Mouse (Mus musculus) embryonic facial prominence, embryonic 14.5 days (tissue): Measurements from ENCODE around the gene Nek7. TPM values are rescaled to one million over a fixed set of nuclear protein-coding genes. Genes with fewer than 3 reads are reported as not detected.

Experiments used
- ATAC-seq: fragments of 200-750 bp; cut with Nextera tagmentation; 2 replicates; pipeline ENCODE4 v1.8.0; 2017; ENCODE audit warnings: low read depth, moderate number of reproducible peaks, moderate TSS enrichment
- DNase-seq: peaks from one replicate; pipeline ENCODE4 v3.0.0-alpha.2; 2015; ENCODE audit warnings: low spot score
- H3K27ac ChIP-seq: fragments of 300-500 bp; sonication (generic); replicated peaks from 2 replicates; pipeline ENCODE4 v1.5.1; 2014; ENCODE audit warnings: low read depth, mild to moderate bottlenecking, low read length, moderate library complexity
- H3K27me3 ChIP-seq: fragments of 300-500 bp; sonication (generic); replicated peaks from 2 replicates; pipeline ENCODE4 v1.6.1; 2014; ENCODE audit warnings: low read length; ENCODE audit not compliant: control insufficient read depth, insufficient read depth
- H3K36me3 ChIP-seq: fragments of 300-500 bp; sonication (generic); 2 replicates; pipeline ENCODE4 v1.6.1; 2014; ENCODE audit warnings: low read length, mixed read lengths; ENCODE audit not compliant: control insufficient read depth, insufficient read depth
- H3K4me1 ChIP-seq: fragments of 300-500 bp; sonication (generic); 2 replicates; pipeline ENCODE4 v1.6.1; 2014; ENCODE audit warnings: antibody characterized with exemption, low read length; ENCODE audit not compliant: control insufficient read depth, insufficient read depth
- H3K4me2 ChIP-seq: fragments of 300-500 bp; sonication (generic); 2 replicates; pipeline ENCODE4 v1.6.1; 2014; ENCODE audit warnings: low read depth, mild to moderate bottlenecking, low read length, moderate library complexity, mixed read lengths
- H3K4me3 ChIP-seq: fragments of 300-500 bp; sonication (generic); 2 replicates; pipeline ENCODE4 v1.5.1; 2014; ENCODE audit warnings: low read depth, mild to moderate bottlenecking, low read length
- H3K9ac ChIP-seq: fragments of 300-500 bp; sonication (generic); 2 replicates; pipeline ENCODE4 v1.6.1; 2014; ENCODE audit warnings: low read depth, mild to moderate bottlenecking, low read length, moderate library complexity, mixed read lengths
- H3K9me3 ChIP-seq: fragments of 300-500 bp; sonication (generic); 2 replicates; pipeline ENCODE4 v1.6.1; 2016; ENCODE audit warnings: low read length; ENCODE audit not compliant: control insufficient read depth
- WGBS: fragments of 180-500 bp; shearing (Covaris S2); extraction: QIAGEN DNeasy Blood & Tissue Kit; methylation state at CpG from one replicate; pipeline ENCODE4 v1.1.7; 2014; 5-methylcytosine and 5-hydroxymethylcytosine counted together
- polyA plus RNA-seq: library from polyadenylated mRNA; unstranded; fragments of >200 nt; fragmentation: Nextera tagmentation; extraction: Ambion mirVana; gene quantifications from 2 replicates; pipeline ENCODE4 v1.2.1, GENCODE M21; 2014

Nek7 gene
- polyA plus RNA-seq, 1 experiment from 2014 or later, result 38.4 TPM

DNA sequence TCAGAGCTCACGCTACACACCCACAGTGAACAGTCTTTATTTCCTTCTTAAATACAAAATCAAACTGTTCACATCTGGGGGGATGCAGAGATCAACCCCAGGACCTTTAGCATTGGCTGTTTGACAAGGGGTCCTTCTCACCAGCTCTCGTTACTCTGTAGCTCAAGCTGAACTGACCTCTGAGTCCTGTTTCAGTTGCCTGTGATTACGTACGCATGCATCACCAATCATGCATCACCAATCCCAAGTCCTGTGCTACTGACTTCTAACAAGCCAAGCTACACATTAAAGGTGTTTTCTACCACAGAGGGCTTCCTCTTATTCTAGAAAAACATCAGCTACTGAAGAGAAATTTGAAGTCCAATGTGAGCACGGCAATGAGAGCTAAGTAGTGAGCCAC is 65.0 kb downstream of the Nek7 start:
- H3K9me3 ChIP-seq, result no peaks in the 10 kb centered on the region
- no peak overlapping the region for H3K27ac ChIP-seq
- H3K4me2 ChIP-seq, result no peak overlapping the region
- H3K4me1 ChIP-seq, result no peaks in the 10 kb centered on the region
- H3K4me3 ChIP-seq, result no peak overlapping the region
- no peak overlapping the region for H3K9ac ChIP-seq
- DNase-seq (no peak), ATAC-seq (no peak)
- 90% methylated on average over 5 of the region's 5 CpGs for WGBS
- no peaks in the 10 kb centered on the region for H3K27me3 ChIP-seq
- H3K36me3 ChIP-seq, result no peaks in the 10 kb centered on the region

DNA sequence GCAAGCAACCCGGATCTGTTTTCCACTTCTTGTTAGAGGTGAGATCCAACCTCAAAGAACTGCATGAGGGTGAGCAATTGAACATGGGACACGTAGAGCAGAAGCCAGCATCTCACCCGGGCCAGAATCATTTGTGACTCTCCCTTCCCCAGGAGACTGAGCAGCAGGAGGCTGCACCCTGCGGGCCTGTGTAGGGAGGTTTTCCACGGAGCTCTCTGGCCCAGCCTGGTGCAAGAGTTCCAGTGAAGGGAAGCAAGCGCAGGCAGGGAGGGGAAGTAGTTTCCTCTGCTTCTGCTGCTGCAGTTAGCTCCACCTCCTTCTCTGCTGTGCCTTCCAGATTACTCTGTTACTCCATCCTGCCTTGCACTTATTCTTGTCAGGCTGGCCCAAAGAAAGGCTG is 69.8 kb downstream of the Nek7 start:
- no peak for ATAC-seq
- H3K4me3 ChIP-seq, result no peak overlapping the region
- no peaks in the 10 kb centered on the region for H3K27me3 ChIP-seq
- no peak overlapping the region for H3K4me2 ChIP-seq
- no peaks in the 10 kb centered on the region for H3K36me3 ChIP-seq
- no peak overlapping the region for H3K9ac ChIP-seq
- no peak overlapping the region for H3K27ac ChIP-seq
- no peaks in the 10 kb centered on the region for H3K4me1 ChIP-seq
- no peak for DNase-seq
- no peaks in the 10 kb centered on the region for H3K9me3 ChIP-seq
- 54% methylated on average over 6 of the region's 6 CpGs for WGBS

DNA sequence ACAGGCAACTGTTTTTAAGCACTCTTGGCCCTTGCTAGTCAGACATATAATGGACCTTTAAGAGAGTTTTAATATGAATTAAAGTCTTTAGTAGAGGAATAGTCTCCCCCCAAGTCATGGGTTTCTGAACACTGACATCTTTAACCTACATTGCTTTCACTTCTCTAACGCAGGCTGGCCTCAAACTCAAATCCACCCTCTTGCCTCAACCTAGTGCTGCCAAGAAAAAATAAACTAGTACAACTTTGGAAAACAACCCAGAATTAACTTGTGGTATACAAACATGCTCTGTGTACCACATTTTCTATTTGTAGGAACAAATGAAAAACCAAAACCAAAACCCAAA is 77.8 kb downstream of the Nek7 start:
- H3K27me3 ChIP-seq, result no peaks in the 10 kb centered on the region
- 78% methylated on average over 1 of the region's 1 CpGs for WGBS

DNA sequence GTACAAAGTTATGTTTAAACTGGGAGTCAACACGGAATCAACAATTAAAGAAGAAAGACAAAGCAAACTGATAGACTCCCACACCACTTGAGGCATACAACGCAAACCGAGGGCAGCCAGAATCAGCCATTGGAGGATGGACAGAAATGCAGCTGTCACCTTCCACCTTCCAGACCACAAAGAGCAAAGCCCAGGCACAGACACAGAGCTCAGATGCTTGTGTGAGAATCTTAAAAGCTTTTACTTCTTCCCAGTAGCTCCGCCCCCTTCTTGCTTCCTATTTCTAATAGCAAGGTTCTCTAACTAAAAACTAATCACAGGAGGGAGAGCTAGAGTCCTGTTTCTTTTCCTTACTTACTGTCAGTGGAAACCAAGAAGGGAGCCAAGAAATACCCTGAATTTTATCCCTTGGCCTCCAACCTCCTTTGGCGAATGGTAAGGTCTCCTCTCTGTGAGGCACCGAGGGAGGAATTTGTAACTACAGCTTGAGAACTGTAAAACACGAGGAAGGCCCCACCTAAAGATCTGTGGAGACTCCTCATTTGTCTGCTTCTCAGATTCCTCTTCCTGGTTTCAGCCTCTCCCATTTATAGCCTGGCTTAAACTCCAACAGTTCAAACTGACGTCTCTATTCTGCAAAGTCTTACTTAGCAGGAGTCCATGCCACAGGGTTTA is 78.3 kb downstream of the Nek7 start:
- H3K27ac ChIP-seq, result peak overlapping the region; percentile 65
- no peaks in the 10 kb centered on the region for H3K36me3 ChIP-seq
- H3K4me3 ChIP-seq, result no peak overlapping the region
- H3K4me1 ChIP-seq, result peaks cover 18% of the 10 kb centered on the region
- H3K27me3 ChIP-seq, result no peaks in the 10 kb centered on the region
- ATAC-seq, result 0 out of 2 replicates have a peak, but pooled peaks have one; percentile 41
- 0 out of 2 replicates have a peak overlapping the region, but pooled peaks have one; percentile 2 for H3K9ac ChIP-seq
- no peak overlapping the region for H3K4me2 ChIP-seq
- DNase-seq, result peak; percentile 71
- H3K9me3 ChIP-seq, result no peaks in the 10 kb centered on the region
- WGBS, result 62% methylated on average over 8 of the region's 8 CpGs

More for the DNA sequence above, 77.8 kb downstream of the Nek7 start:
- no peak for ATAC-seq
- H3K4me3 ChIP-seq, result no peak overlapping the region
- peak overlapping the region; percentile 65 for H3K27ac ChIP-seq
- no peaks in the 10 kb centered on the region for H3K36me3 ChIP-seq
- peak; percentile 7 for DNase-seq
- H3K4me1 ChIP-seq, result peaks cover 18% of the 10 kb centered on the region
- H3K4me2 ChIP-seq, result no peak overlapping the region
- H3K9ac ChIP-seq, result no peak overlapping the region
- H3K9me3 ChIP-seq, result no peaks in the 10 kb centered on the region

DNA sequence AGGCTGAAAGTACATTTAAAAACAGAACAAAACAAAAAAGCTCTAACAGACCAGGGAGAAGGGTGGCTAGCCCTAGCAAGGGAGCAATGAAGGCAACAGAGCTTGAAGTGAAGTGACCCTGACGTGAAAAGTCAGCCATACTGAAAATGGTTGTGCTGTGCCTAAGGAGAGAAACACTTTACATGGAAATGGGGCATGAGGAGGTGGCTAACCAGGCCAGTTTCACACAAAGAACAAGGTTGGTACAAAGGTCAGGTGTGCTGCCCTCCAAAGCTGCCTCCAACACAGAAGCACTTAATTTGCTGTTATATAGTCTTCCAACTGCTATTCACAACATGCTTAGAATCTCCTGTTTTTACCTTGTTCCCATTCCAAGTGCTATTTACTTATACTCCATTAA is 80.2 kb downstream of the Nek7 start:
- Histone ChIP-seq H3K36me3 (no peaks in the 10 kb centered on the region), H3K9ac (no peak overlapping the region), H3K4me3 (no peak overlapping the region), H3K27me3 (no peaks in the 10 kb centered on the region), H3K4me1 (peaks cover 18% of the 10 kb centered on the region), H3K27ac (no peak overlapping the region), H3K9me3 (no peaks in the 10 kb centered on the region), H3K4me2 (no peak overlapping the region)
- no peak for DNase-seq
- WGBS, result 88% methylated on average over 1 of the region's 1 CpGs
- ATAC-seq, result no peak

DNA sequence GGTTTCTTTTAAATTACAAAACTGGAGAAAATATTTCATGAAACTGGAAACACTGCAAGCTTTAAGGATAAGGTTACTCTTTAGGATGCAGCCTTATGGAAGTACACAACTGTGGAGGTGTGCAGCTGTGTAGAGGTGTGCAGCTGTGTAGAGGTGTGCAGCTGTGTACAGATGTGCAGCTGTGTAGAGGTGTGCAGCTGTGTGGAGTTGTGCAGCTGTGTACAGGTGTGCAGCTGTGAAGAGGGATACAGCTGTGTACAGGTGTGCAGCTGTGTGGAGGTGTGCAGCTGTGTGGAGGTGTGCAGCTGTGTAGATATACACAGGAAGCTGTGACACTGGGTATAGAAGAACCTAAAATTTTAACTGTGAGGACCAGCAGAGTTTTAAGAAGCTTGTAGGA is 81.7 kb downstream of the Nek7 start:
- Histone ChIP-seq H3K9ac (no peak overlapping the region), H3K4me1 (peaks cover 18% of the 10 kb centered on the region)

DNA sequence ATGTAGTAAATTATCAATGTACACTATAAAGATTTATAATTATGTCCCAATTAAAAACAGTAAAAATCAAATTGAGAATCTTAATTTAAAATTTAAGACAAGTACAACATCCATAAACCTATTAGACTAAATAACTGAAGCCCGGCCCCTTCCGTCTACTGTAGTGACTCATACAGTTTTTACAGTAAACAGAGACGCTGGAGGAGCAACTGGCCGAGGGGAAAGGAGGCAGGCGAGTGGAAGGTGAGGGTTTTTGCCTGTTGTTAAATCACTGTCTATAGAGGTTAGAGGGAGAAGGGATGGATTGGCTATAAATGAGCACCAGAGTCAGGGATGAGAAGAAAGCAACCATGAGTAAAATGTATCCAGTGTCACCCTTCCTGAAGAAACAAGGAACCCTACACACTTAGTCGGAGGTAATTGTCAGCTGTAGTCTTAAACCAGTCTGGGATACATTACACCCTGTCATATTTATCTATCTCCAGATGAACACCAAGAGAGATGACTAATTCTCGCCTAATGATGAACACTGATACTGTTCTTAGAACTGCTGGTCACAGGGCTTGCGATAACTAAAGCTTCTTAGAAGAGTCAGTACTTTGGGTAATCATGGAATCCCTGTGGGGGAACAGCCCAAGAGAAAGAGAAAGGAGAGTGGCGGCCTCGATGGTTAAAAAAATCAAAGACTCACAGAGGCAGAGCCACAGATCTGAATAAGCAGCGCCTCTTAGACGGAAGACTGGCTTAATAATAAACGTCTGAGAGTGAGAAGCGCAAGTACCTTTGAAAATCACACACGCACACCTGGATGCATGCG is 84.0 kb downstream of the Nek7 start:
- H3K4me3 ChIP-seq, result no peak overlapping the region
- H3K9ac ChIP-seq, result no peak overlapping the region
- 64% methylated on average over 16 of the region's 16 CpGs for WGBS
- no peak for DNase-seq
- no peaks in the 10 kb centered on the region for H3K36me3 ChIP-seq
- ATAC-seq, result no peak
- H3K4me2 ChIP-seq, result no peak overlapping the region
- H3K27me3 ChIP-seq, result no peaks in the 10 kb centered on the region
- H3K27ac ChIP-seq, result no peak overlapping the region
- no peaks in the 10 kb centered on the region for H3K9me3 ChIP-seq
- H3K4me1 ChIP-seq, result no peaks in the 10 kb centered on the region

More for the DNA sequence above, 81.7 kb downstream of the Nek7 start:
- no peaks in the 10 kb centered on the region for H3K27me3 ChIP-seq
- no peak overlapping the region for H3K4me3 ChIP-seq
- DNase-seq (no peak), ATAC-seq (no peak)
- H3K9me3 ChIP-seq, result no peaks in the 10 kb centered on the region
- no peaks in the 10 kb centered on the region for H3K36me3 ChIP-seq
- H3K27ac ChIP-seq, result no peak overlapping the region
- no peak overlapping the region for H3K4me2 ChIP-seq

DNA sequence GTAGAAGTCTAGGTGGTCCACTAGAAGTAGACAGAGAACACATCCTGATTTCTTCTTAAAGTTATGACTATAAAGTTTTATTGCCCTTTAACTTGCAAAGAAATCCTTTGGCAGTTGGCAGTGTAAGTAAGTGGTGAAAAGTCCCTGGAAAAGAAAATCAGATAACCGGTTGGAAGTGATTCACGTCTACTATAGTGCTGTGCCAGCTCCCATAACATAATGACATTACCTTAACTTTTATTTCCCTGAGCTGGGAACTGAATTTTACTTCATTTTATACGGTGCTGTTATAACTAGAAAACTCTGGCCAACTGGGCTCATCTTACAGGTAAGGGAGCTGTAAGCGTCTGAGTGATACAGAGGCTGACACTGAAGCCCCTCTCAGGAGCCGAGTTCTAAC is 89.3 kb downstream of the Nek7 start:
- H3K4me3 ChIP-seq, result no peak overlapping the region
- no peaks in the 10 kb centered on the region for H3K36me3 ChIP-seq
- H3K9me3 ChIP-seq, result no peaks in the 10 kb centered on the region
- H3K27ac ChIP-seq, result no peak overlapping the region
- DNase-seq (no peak), ATAC-seq (no peak)
- H3K4me1 ChIP-seq, result no peaks in the 10 kb centered on the region
- 80% methylated on average over 5 of the region's 5 CpGs for WGBS
- H3K9ac ChIP-seq, result no peak overlapping the region
- H3K4me2 ChIP-seq, result no peak overlapping the region
- no peaks in the 10 kb centered on the region for H3K27me3 ChIP-seq

DNA sequence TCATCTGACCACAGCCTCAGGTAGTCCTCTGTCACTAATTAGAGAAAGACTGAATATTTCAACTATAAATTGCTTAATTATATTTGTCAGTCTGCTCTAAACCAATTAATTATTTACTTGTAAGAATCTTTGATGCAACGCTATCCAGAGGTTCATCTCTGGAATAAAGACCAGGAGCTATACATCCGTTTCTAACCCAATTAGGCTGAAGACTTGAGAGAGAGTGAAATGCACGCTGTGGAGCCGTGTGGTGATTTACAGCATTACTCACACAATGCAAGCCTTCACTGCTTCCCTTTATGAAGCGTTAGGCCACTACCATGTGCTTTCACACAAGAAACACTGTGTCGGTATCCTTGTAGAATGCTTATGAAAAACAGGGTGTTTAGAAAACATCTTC is 96.0 kb downstream of the Nek7 start:
- Histone ChIP-seq H3K4me2 (no peak overlapping the region), H3K36me3 (no peaks in the 10 kb centered on the region), H3K27me3 (no peaks in the 10 kb centered on the region), H3K9me3 (no peaks in the 10 kb centered on the region), H3K27ac (no peak overlapping the region), H3K9ac (no peak overlapping the region), H3K4me1 (no peaks in the 10 kb centered on the region), H3K4me3 (no peak overlapping the region)
- DNase-seq (no peak), ATAC-seq (no peak)
- 59% methylated on average over 6 of the region's 6 CpGs for WGBS
